Mouse (Mus musculus) G1E (cell line): ENCODE measurements around the gene Zfp605. TPM values are rescaled to one million over a fixed set of nuclear protein-coding genes. Genes with fewer than 3 reads are reported as not detected.
A peak's percentile ranks its signal among the peaks of the same experiment; 100 is the strongest.
"Not testable (repeated sequence)": the region's sequence is repeated elsewhere in the genome, so short reads cannot be mapped to it uniquely, and the experiment has no call there.

Source experiments
- ATAC-seq: 2 replicates; pipeline ENCODE4 v1.8.0; 2016; ENCODE audit warnings: mild to moderate bottlenecking; ENCODE audit not compliant: insufficient number of reproducible peaks, poor library complexity, low FRiP score, severe bottlenecking; ENCODE audit errors: extremely low read depth
- DNase-seq: peaks from one replicate; pipeline ENCODE4 v3.0.0; 2012; ENCODE audit warnings: low spot score
- H3K27me3 ChIP-seq: 2 replicates; pipeline ENCODE4 v1.6.1; 2012; ENCODE audit warnings: mild to moderate bottlenecking, low read length, inconsistent platforms; ENCODE audit not compliant: insufficient read depth
- H3K36me3 ChIP-seq: replicated peaks from 2 replicates; pipeline ENCODE3; 2012; ENCODE audit warnings: mild to moderate bottlenecking, inconsistent platforms
- H3K4me1 ChIP-seq: 2 replicates; pipeline ENCODE4 v1.6.1; 2012; ENCODE audit warnings: low read depth, low read length, inconsistent platforms, mixed read lengths; ENCODE audit not compliant: insufficient read depth
- H3K4me3 ChIP-seq: 2 replicates; pipeline ENCODE4 v1.5.1; 2012; ENCODE audit warnings: low read depth, mild to moderate bottlenecking, inconsistent platforms, low read length, moderate library complexity, mixed read lengths
- H3K9me3 ChIP-seq: replicated peaks from 2 replicates; pipeline ENCODE4 v1.6.1; 2012; ENCODE audit warnings: inconsistent platforms
- CTCF ChIP-seq: IDR thresholded peaks from 2 replicates; pipeline ENCODE4 v1.5.1; 2012; ENCODE audit warnings: low read depth, low read length, inconsistent platforms, mixed read lengths
- GATA1 ChIP-seq: IDR thresholded peaks from 2 replicates; pipeline ENCODE4 v1.6.1; 2012; ENCODE audit warnings: borderline replicate concordance, low read length, inconsistent platforms, mixed read lengths
- GATA2 ChIP-seq: IDR thresholded peaks from 2 replicates; pipeline ENCODE4 v1.6.1; 2012; ENCODE audit warnings: low read depth, low read length, inconsistent platforms, borderline replicate concordance
- POLR2AphosphoS5 ChIP-seq: IDR thresholded peaks from 2 replicates; pipeline ENCODE4 v1.6.1; 2012; ENCODE audit warnings: low read depth, low read length, inconsistent platforms; ENCODE audit not compliant: insufficient replicate concordance
- TAL1 ChIP-seq: conservative IDR thresholded peaks from 2 replicates; pipeline ENCODE4 v1.6.1; 2012; ENCODE audit warnings: low read depth, low read length, inconsistent platforms, mixed read lengths
- polyA plus RNA-seq: library from polyadenylated mRNA; stranded (reverse); fragments of >175 nt; gene quantifications from 2 replicates; pipeline ENCODE4 v1.2.3, GENCODE M21; 2012
- total RNA-seq, 2 experiments: library from RNA; stranded (forward) in 1 of 2; stranded (reverse) in 1 of 2; fragments of 200-1000 nt in 1 of 2; fragments of >200 nt in 1 of 2; fragmentation: Nextera tagmentation in 1 of 2; gene quantifications; 2 replicates each; pipeline ENCODE4 v1.2.3; 2014 to 2017

Zfp605 gene
- total RNA-seq (2014; fragmentation: Nextera tagmentation) (10.4 and 12.1 TPM in 2 replicates), total RNA-seq (2017) (7.3 and 8.2 TPM in 2 replicates), polyA plus RNA-seq (0.24 and 0.40 TPM in 2 replicates)

GRCm38 (mm10) chr5:110109991-110110441, at the start of gene Zfp605:
Zfp605 (plus strand) TSS chr5:110110092.
- TF ChIP-seq GATA2 (no peak), GATA1 (no peak), CTCF (no peak), POLR2AphosphoS5 (no peak), TAL1 (no peak)
- ATAC-seq = peak; percentile 16; the same call in 1 of the 2 replicates
- peaks cover 17% of the 10 kb centered on the region for H3K9me3 ChIP-seq
- peak within 1 kb of the TSS; percentile 79 for H3K4me3 ChIP-seq
- H3K4me1 ChIP-seq = peaks cover 35% of the 10 kb centered on the region
- no peaks in the 10 kb centered on the region for H3K27me3 ChIP-seq
- H3K36me3 ChIP-seq = peaks cover 37% of the 10 kb centered on the region
- peak; percentile 53 for DNase-seq

DNA sequence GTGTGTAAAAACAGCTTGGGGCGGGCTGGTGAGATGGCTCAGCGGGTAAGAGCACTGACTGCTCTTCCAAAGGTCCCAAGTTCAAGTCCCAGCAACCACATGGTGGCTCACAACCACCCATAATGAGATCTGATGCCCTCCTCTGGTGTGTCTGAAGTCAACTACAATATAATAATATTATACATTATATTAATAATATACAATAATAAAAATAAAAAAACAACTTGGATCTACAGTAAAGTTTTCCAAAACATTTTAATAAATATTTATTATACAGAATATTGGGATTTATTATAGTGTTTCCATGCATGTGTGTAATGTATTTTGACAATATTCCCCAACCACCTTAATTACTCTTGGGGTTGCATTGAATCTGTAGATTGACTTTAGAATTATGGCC, 37.5 kb upstream of the Zfp605 start, which contains the start of gene Gm17655:
TSS of gene Gm17655 (minus strand) at position 101 of the 400 bp plus-strand sequence.
- ATAC-seq, H3K27me3 ChIP-seq, H3K4me3 ChIP-seq, H3K36me3 ChIP-seq, DNase-seq, H3K4me1 ChIP-seq: not testable (repeated sequence)
- H3K9me3 ChIP-seq = peaks cover 18% of the 10 kb centered on the region

- Histone ChIP-seq H3K27me3 (no peaks in the 10 kb centered on the region), H3K36me3 (peaks cover 24% of the 10 kb centered on the region)
Observed at GRCm38 (mm10) chr5:110082961-110083360, 26.9 kb upstream of the Zfp605 start.

GRCm38 (mm10) chr5:110086161-110086866, 23.6 kb upstream of the Zfp605 start:
- no peaks in the 10 kb centered on the region for H3K4me1 ChIP-seq
- 0 out of 2 replicates have a peak, but pooled peaks cover 4% of the 10 kb centered on the region for H3K9me3 ChIP-seq
- H3K4me3 ChIP-seq = no peak overlapping the region
- TF ChIP-seq GATA1 = no peak
- no peak for TF ChIP-seq TAL1
- H3K36me3 ChIP-seq = peaks cover 13% of the 10 kb centered on the region
- DNase-seq = no peak
- H3K27me3 ChIP-seq = no peaks in the 10 kb centered on the region
- no peak; the same call in 1 of the 2 replicates for ATAC-seq

More at GRCm38 (mm10) chr5:110082961-110083360, 26.9 kb upstream of the Zfp605 start:
- DNase-seq (no peak), ATAC-seq (no peak)
- H3K9me3 ChIP-seq = peaks cover 18% of the 10 kb centered on the region
- TF ChIP-seq POLR2AphosphoS5 = no peak
- TF ChIP-seq TAL1 = no peak
- TF ChIP-seq CTCF = no peak
- H3K4me1 ChIP-seq = no peaks in the 10 kb centered on the region
- H3K4me3 ChIP-seq = no peak overlapping the region

DNA sequence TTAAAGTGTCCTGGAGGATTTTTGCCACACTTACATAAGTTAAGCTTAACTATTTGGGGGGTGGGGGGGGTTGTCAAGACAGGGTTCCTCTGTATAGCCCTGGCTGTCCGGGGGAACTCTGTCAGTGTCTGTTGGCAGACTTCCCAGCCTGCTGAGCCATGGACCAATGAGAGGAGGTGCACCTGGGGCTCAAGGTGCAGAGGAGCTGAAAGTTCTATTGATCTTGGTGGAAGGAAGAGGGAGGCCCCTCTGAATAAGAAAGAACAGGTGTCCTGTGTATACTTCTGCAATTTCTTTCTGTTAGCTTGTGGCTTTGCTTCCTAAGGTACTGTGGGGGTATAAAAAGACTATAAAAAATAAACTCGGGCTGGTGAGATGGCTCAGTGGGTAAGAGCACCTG, 18.3 kb upstream of the Zfp605 start:
- Histone ChIP-seq H3K36me3 (peaks cover 3% of the 10 kb centered on the region), H3K27me3 (no peaks in the 10 kb centered on the region), H3K4me1 (peaks cover 17% of the 10 kb centered on the region), H3K9me3 (no peaks in the 10 kb centered on the region), H3K4me3 (no peak overlapping the region)
- DNase-seq (no peak), ATAC-seq (no peak)
- TF ChIP-seq POLR2AphosphoS5 (no peak), TAL1 (no peak)

DNA sequence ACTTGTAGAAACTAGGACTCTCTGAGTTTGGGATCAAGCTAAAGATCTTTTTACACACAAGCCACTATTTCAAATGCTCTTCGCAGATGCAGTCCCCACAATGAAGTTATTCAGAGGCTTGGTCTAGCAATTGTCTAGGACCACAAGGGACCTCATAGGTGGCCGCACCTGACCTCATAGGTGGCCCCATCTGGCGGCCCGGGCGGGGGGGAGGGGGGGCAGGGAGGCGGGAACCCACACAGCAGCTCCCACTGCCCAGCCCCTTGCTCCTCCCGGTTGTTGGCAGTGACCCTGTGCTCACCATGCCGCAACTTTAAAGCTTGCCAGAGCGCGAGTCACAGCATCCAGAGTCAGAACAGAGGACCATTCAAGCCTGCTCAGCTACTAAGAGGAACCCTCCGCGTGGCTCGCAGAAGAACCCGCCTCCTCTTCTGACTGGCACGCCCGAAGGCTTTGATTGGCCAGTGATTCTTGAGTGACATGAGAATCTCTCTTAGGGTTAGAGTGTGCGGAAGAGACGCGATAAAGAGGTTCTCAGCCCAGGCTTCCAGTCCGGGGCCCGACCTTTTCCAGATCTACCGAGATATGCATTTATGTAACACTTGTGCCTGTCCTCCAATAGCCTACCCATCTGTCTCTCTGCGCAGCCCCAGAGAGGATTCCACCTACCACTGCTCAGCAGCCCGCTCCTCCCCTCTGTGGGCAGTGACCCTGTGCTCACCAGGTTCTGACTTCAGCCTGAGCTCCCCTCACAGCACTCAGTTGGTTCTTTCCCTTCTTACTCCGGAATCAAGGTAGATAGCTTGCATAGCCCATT, 15.7 kb upstream of the Zfp605 start, which contains the start of gene Gm35315:
TSS of gene Gm35315 (minus strand) at position 391 of the 817 bp plus-strand sequence.
- peaks cover 17% of the 10 kb centered on the region for H3K4me1 ChIP-seq
- H3K27me3 ChIP-seq = no peaks in the 10 kb centered on the region
- H3K4me3 ChIP-seq = peak within 1 kb of the TSS; percentile 73
- H3K36me3 ChIP-seq = peaks cover 3% of the 10 kb centered on the region
- ATAC-seq (peak; percentile 96), DNase-seq (peak; percentile 79)
- H3K9me3 ChIP-seq = no peaks in the 10 kb centered on the region
- TF ChIP-seq POLR2AphosphoS5 (no peak), GATA2 (no peak), TAL1 (no peak), GATA1 (no peak), CTCF (no peak)
